Mouse (Mus musculus) layer of hippocampus, postnatal 36 days (tissue): ENCODE results near the gene Gm15085. TPM values are rescaled to one million over a fixed set of nuclear protein-coding genes. Genes with fewer than 3 reads are reported as not detected.
"Not testable (repeated sequence)": the region's sequence is repeated elsewhere in the genome, so short reads cannot be mapped to it uniquely, and the experiment has no call there.

ENCODE experiments used
- DNase-seq, 2 experiments: peaks; one replicate each; pipeline ENCODE4 v3.0.0; 2022
- total RNA-seq, 2 experiments: library from RNA; stranded (reverse); gene quantifications; 2 replicates each; pipeline ENCODE4 v1.2.3; 2021

Gm15085 gene
- total RNA-seq, result not detected

GRCm38 (mm10) chrX:149447317-149447716 lies at the start of gene Gm15085:
Gene Gm15085, plus strand, starts transcription at chrX:149447617.
- not testable (repeated sequence) for DNase-seq

Other genes with a start within 250 kb of the Gm15085 start
- not detected for gene Gm15093, start 175.2 kb upstream of the Gm15085 start, total RNA-seq
- not detected for gene Gm10439, start 147.0 kb downstream of the Gm15085 start, total RNA-seq